Mouse (Mus musculus): Measurements from ENCODE around the gene I0C0044D17Rik. TPM values are rescaled to one million over a fixed set of nuclear protein-coding genes. Genes with fewer than 3 reads are reported as not detected.
"Not testable (repeated sequence)": the region's sequence is repeated elsewhere in the genome, so short reads cannot be mapped to it uniquely, and the experiment has no call there.

The I0C0044D17Rik gene
- total RNA-seq (2015; ENCODE audit: low replicate concordance) (not detected in 2 replicates), total RNA-seq (2017; ENCODE audit: low replicate concordance) (not detected in 2 replicates)

GRCm38 (mm10) chr4:98823740-98824139 lies at the start of gene I0C0044D17Rik:
TSS of gene I0C0044D17Rik (minus strand) at chr4:98823840.
- ATAC-seq (replicated peaks; ENCODE audit: low FRiP score, poor library complexity, severe bottlenecking), result not testable (repeated sequence)

DNA sequence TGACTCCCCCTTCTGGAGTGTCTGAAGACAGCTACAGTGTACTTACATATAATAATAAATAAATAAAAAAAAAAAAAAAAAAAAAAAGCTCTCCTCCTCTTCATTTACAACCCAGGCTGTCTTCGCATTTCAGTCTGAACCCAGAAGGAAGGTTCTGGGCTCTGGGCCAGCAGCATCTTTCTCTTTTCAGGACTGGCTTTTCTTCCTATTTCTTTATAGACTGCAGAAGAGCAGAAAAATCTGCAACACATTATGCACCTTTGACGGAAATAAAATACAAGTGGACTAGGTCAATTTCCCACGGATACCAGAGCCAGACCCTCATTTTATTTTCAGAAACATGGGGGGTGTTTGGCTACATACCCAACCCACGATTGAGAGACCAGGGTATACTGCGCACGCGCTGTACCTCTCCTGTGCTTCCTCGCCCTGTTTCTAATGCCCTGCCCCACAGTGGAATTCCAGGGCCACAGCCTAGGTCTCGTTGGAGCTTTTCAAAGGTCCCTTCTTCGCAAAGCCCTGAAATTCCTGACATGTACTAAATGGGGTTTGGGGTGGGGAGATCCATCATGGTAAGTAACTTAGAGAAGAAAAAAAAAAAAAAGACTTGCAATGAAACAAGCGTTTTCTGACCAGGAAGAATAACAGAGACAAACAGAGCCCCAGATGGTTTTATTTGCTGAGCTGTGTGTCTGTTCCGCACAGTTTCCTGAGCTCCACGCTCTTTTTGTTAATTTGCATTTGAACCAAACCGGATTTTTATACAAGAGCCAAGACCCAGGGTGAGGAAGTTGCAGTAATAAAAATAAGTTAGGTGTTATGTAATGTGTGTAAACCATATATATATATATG lies 42.0 kb upstream of the I0C0044D17Rik start:
- ATAC-seq (replicated peaks; ENCODE audit: low FRiP score, poor library complexity, severe bottlenecking), result no peak

DNA sequence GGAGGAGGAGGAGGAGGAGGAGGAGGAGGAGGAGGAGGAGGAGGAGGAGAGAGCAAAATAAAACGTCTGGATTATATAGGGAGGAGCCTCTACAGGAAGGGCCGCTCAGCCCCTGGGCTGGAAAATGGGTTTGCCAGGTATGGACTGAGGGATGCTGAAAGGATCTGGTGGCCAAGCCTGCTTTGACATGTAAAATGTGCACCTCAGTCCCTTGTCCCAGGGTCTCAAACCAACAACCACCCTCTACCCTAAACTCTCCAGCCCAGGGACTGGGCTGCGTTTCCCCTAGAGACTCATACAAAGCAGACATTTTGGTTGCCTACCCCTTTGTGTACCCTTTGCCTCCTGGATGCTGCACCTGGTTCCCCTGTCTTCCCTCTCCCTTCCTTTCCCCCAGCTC lies 40.9 kb upstream of the I0C0044D17Rik start:
- no peak for ATAC-seq (replicated peaks; ENCODE audit: low FRiP score, poor library complexity, severe bottlenecking)

DNA sequence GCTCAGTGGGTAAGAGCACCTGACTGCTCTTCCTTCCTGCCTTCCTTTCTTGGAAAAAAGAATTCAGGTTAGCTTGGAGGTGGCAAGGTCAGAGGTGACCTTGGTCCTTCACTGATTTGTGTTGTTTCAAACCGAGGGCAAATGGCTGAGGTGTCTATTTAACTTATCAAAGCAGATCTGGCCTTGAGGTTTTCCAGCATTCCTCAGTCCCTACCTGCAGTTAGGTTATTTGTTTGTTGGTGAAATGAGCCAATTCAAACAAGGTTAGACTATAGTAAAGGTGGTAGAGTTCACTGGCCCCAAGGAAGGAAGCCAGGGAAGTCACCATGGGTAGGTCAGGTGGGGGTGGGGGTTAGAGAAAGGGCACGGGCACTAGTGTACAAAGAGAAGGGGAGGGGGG lies 40.5 kb upstream of the I0C0044D17Rik start:
- no peak for ATAC-seq (replicated peaks; ENCODE audit: low FRiP score, poor library complexity, severe bottlenecking)

DNA sequence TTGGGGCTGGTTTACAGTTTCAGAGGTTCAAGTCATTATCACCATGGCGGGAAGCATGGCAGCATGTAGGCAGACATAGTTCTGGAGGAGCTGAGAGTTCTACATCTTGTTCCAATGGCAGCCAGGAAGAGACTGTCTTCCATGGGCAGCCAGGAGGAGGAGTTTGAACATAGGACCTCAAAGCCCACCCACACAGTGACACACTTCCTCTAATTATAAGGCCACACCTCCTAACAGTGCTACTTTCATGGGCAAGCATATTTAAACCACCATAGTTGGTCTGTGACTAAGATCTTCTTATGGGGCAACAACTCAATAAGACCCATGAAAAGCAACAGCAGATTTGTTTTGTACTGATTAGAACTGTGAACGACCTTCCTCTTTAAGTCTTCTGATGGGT lies 39.8 kb upstream of the I0C0044D17Rik start:
- ATAC-seq (replicated peaks; ENCODE audit: low FRiP score, poor library complexity, severe bottlenecking), result no peak

- no peak for ATAC-seq (replicated peaks; ENCODE audit: low FRiP score, poor library complexity, severe bottlenecking)
Measured at GRCm38 (mm10) chr4:98858151-98858855, 34.7 kb upstream of the I0C0044D17Rik start.

GRCm38 (mm10) chr4:98857037-98857648 lies 33.5 kb upstream of the I0C0044D17Rik start:
- ATAC-seq (replicated peaks; ENCODE audit: low FRiP score, poor library complexity, severe bottlenecking), result no peak

- ATAC-seq (replicated peaks; ENCODE audit: low FRiP score, poor library complexity, severe bottlenecking), result no peak
Measured at GRCm38 (mm10) chr4:98853926-98854325, 30.3 kb upstream of the I0C0044D17Rik start.

DNA sequence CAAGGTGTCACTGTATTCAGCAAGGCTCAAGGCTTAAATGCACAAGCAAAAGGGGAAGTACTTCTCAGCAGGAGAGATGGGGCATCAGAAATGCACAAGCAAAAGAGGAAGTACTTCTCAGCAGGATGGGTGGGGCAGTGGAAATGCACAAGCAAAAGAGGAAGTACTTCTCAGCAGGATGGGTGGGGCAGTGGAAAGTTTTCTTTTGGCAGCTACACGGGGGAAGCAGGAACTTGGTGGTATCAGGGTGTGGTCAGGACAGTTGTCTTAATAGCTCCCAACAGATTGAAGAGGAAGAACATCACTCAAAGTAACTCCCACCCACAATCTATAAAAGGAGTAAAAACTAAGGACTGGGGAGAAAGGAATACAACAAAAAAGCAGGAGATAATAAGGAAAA lies 26.8 kb upstream of the I0C0044D17Rik start:
- ATAC-seq (replicated peaks; ENCODE audit: low FRiP score, poor library complexity, severe bottlenecking), result not testable (repeated sequence)

DNA sequence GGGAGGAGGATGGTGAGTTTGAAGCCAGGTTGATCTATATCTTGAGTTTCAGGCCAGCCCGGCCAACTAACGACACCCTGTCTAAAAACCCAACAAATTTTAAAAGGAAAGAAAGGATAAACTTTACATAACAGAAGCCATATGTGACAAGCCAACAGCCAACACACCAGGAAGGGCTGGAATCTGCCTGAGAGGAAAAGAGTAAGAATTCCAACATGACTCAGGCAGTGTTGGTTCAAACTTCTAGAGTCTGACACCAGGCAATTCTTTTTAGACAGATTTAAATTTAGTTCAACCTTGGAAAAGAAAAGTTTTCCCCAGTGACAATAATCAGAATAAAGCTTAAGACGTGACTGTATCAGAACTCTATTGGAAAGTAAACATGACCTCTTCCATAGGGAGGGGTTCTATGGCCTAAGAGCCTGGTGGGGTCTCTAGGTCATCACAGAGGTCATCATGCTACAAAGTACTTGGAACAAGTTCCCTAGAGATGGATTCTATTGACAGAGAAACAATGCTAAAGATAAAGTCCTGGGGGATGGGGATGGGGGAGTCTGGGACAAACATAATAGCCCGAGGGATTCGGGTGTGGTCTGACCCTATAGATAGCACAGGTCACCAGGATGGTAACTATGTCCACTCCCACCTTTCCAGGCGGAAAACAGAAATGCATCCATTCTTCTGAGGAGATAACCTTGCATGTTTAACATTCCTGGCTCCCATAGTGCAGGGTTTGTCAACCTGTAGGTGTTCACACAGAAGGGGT lies 23.7 kb upstream of the I0C0044D17Rik start:
- ATAC-seq (replicated peaks; ENCODE audit: low FRiP score, poor library complexity, severe bottlenecking), result no peak

GRCm38 (mm10) chr4:98846396-98846795 lies 22.8 kb upstream of the I0C0044D17Rik start:
- ATAC-seq (replicated peaks; ENCODE audit: low FRiP score, poor library complexity, severe bottlenecking), result no peak

GRCm38 (mm10) chr4:98845687-98846125 lies 22.1 kb upstream of the I0C0044D17Rik start:
- no peak for ATAC-seq (replicated peaks; ENCODE audit: low FRiP score, poor library complexity, severe bottlenecking)

GRCm38 (mm10) chr4:98845201-98845600 lies 21.6 kb upstream of the I0C0044D17Rik start:
- ATAC-seq (replicated peaks; ENCODE audit: low FRiP score, poor library complexity, severe bottlenecking), result no peak

GRCm38 (mm10) chr4:98843906-98844597 lies 20.4 kb upstream of the I0C0044D17Rik start:
- ATAC-seq (replicated peaks; ENCODE audit: low FRiP score, poor library complexity, severe bottlenecking), result no peak

GRCm38 (mm10) chr4:98841251-98841650 lies 17.6 kb upstream of the I0C0044D17Rik start:
- ATAC-seq (replicated peaks; ENCODE audit: low FRiP score, poor library complexity, severe bottlenecking), result not testable (repeated sequence)

- no peak for ATAC-seq (replicated peaks; ENCODE audit: low FRiP score, poor library complexity, severe bottlenecking)
Measured at GRCm38 (mm10) chr4:98840526-98840925, 16.9 kb upstream of the I0C0044D17Rik start.

GRCm38 (mm10) chr4:98838913-98839312 lies 15.3 kb upstream of the I0C0044D17Rik start:
- ATAC-seq (replicated peaks; ENCODE audit: low FRiP score, poor library complexity, severe bottlenecking), result no peak

- no peak for ATAC-seq (replicated peaks; ENCODE audit: low FRiP score, poor library complexity, severe bottlenecking)
Measured at GRCm38 (mm10) chr4:98837715-98838505, 14.3 kb upstream of the I0C0044D17Rik start.

Measured in erythroblast, adult 5-6 weeks (primary cell).